Mouse (Mus musculus) heart, embryonic 10.5 days (tissue): ENCODE results near the gene Metap2. TPM values are rescaled to one million over a fixed set of nuclear protein-coding genes. Genes with fewer than 3 reads are reported as not detected.

Source experiments
- polyA plus RNA-seq: library from polyadenylated mRNA; unstranded; fragments of >200 nt; fragmentation: Nextera tagmentation; extraction: Ambion mirVana; gene quantifications from 2 replicates; pipeline ENCODE4 v1.2.1, GENCODE M21; 2016

Gene Metap2
- polyA plus RNA-seq, 1 experiment from 2014 or later, result 208 TPM

Other genes with a start within 250 kb of the Metap2 start
- 1.6 and 2.0 TPM in 2 replicates for gene Usp44, start 65.5 kb downstream of the Metap2 start, polyA plus RNA-seq
- 20.6 and 26.3 TPM in 2 replicates for gene Vezt, start 138.7 kb upstream of the Metap2 start, polyA plus RNA-seq
- 2.9 and 4.5 TPM in 2 replicates for gene Fgd6, start 138.9 kb upstream of the Metap2 start, polyA plus RNA-seq